Mouse (Mus musculus): ENCODE measurements around the gene Gm21985. TPM values are rescaled to one million over a fixed set of nuclear protein-coding genes. Genes with fewer than 3 reads are reported as not detected.

Gm21985 gene
- total and polyA plus RNA-seq, 3 experiments: 0.51 TPM; not detected in 2

GRCm38 (mm10) chr2:112443491-112443890, 177.4 kb downstream of the Gm21985 start:
- dilution Hi-C loops (cut with MboI; ENCODE audit: extremely low pct_ligation_motif_present, extremely low pct_unique_long_range_greater_than_20kb, low sequenced_read_pairs): no loop called here

GRCm38 (mm10) chr2:112445511-112445910, 179.4 kb downstream of the Gm21985 start:
- Histone ChIP-seq H3K4me3 (replicated peaks in 1 of 3; ENCODE audit: low read depth in 2 of 3, low read length in 2 of 3, poor library complexity in 1 of 3) (no peak overlapping the region), H3K27ac (ENCODE audit: insufficient read depth, low read depth) (no peak overlapping the region), H3K4me1 (ENCODE audit: control insufficient read depth in 1 of 2, insufficient read depth in 2 of 2) (peaks cover 3 to 11% of the 10 kb centered on the region in 2 experiments; a peak in 3 of 4 replicates), H3K9me3 (replicated peaks; ENCODE audit: low read length) (no peaks in the 10 kb centered on the region), H3K36me3 (replicated peaks in 1 of 2; ENCODE audit: control insufficient read depth in 1 of 2, insufficient read depth in 1 of 2, low read length in 1 of 2) (no peaks in the 10 kb centered on the region), H3K79me2 (replicated peaks; ENCODE audit: control insufficient read depth, extremely low read depth, insufficient read depth, poor library complexity, severe bottlenecking) (no peaks in the 10 kb centered on the region), H3K9ac (ENCODE audit: insufficient read depth, low read depth) (no peak overlapping the region), H3K4me2 (ENCODE audit: insufficient read depth, low read depth, poor library complexity, severe bottlenecking) (no peak overlapping the region), H3K27me3 (replicated peaks) (no peaks in the 10 kb centered on the region)
- dilution Hi-C loops (cut with MboI; ENCODE audit: extremely low pct_ligation_motif_present, extremely low pct_unique_long_range_greater_than_20kb, low sequenced_read_pairs) (no loop called here), in situ Hi-C loops (cut with MboI; ENCODE audit: low pct_ligation_motif_present, low pct_unique_long_range_greater_than_20kb, low sequenced_read_pairs) (no loop called here)
- TF ChIP-seq IRF4 (IDR thresholded peaks at IDR 0.05; ENCODE audit: low read depth, low read length) (no peak), GABPA (IDR thresholded peaks at IDR 0.05; ENCODE audit: insufficient replicate concordance, low read depth, low read length) (no peak), ETS1 (conservative IDR thresholded peaks at IDR 0.05; ENCODE audit: low read depth, low read length) (no peak), MYC (IDR thresholded peaks at IDR 0.05; ENCODE audit: low read depth, low read length) (no peak), ZMIZ1 (IDR thresholded peaks at IDR 0.05; ENCODE audit: low read depth, low read length) (no peak), POLR2AphosphoS2 (IDR thresholded peaks at IDR 0.05; ENCODE audit: low read depth, low read length) (no peak), NELFE (IDR thresholded peaks at IDR 0.05; ENCODE audit: low read depth, low read length) (no peak), SMC3 (IDR thresholded peaks at IDR 0.05; ENCODE audit: low read depth, low read length) (no peak), JUND (conservative IDR thresholded peaks at IDR 0.05; ENCODE audit: low read depth, low read length) (no peak), SIN3A (IDR thresholded peaks at IDR 0.05; ENCODE audit: low read length) (no peak), MAFK (IDR thresholded peaks at IDR 0.05; ENCODE audit: insufficient replicate concordance, low read length) (no peak), USF1 (IDR thresholded peaks at IDR 0.05; ENCODE audit: low read depth, low read length) (no peak), USF2 (conservative IDR thresholded peaks at IDR 0.05; ENCODE audit: low read depth, low read length) (no peak)
- DNase-seq (ENCODE audit: extremely low read depth): no peak

More at GRCm38 (mm10) chr2:112443491-112443890, 177.4 kb downstream of the Gm21985 start:
- H3K4me3 ChIP-seq (replicated peaks in 1 of 3; ENCODE audit: low read depth in 2 of 3, low read length in 2 of 3, poor library complexity in 1 of 3): no peak overlapping the region
- H3K36me3 ChIP-seq (replicated peaks in 1 of 2; ENCODE audit: control insufficient read depth in 1 of 2, insufficient read depth in 1 of 2, low read length in 1 of 2): no peaks in the 10 kb centered on the region
- no peak overlapping the region for H3K4me2 ChIP-seq (ENCODE audit: insufficient read depth, low read depth, poor library complexity, severe bottlenecking)
- in situ Hi-C loops (cut with MboI; ENCODE audit: low pct_ligation_motif_present, low pct_unique_long_range_greater_than_20kb, low sequenced_read_pairs): no loop called here
- DNase-seq (ENCODE audit: extremely low read depth): no peak
- H3K27me3 ChIP-seq (replicated peaks): no peaks in the 10 kb centered on the region
- H3K27ac ChIP-seq (ENCODE audit: insufficient read depth, low read depth): no peak overlapping the region
- no peak for TF ChIP-seq ELF1 (IDR thresholded peaks at IDR 0.05; ENCODE audit: low read depth, low read length)
- TF ChIP-seq USF1 (IDR thresholded peaks at IDR 0.05; ENCODE audit: low read depth, low read length): no peak
- TF ChIP-seq E2F4 (IDR thresholded peaks at IDR 0.05; ENCODE audit: insufficient replicate concordance, low read depth, low read length): no peak
- TF ChIP-seq ZNF384 (IDR thresholded peaks at IDR 0.05; ENCODE audit: low read depth, low read length): no peak
- no peak for TF ChIP-seq GABPA (IDR thresholded peaks at IDR 0.05; ENCODE audit: insufficient replicate concordance, low read depth, low read length)
- TF ChIP-seq NRF1 (IDR thresholded peaks at IDR 0.05; ENCODE audit: low read depth, low read length): no peak
- no peak for TF ChIP-seq MYC (IDR thresholded peaks at IDR 0.05; ENCODE audit: low read depth, low read length)
- no peak for TF ChIP-seq RCOR1 (conservative IDR thresholded peaks at IDR 0.05; ENCODE audit: low read depth, low read length)
- no peak for TF ChIP-seq JUN (IDR thresholded peaks at IDR 0.05; ENCODE audit: insufficient read depth, low read depth, low read length)
- TF ChIP-seq CHD1 (IDR thresholded peaks at IDR 0.05; ENCODE audit: low read depth, low read length): no peak
- no peak for TF ChIP-seq JUND (conservative IDR thresholded peaks at IDR 0.05; ENCODE audit: low read depth, low read length)
- no peak for TF ChIP-seq CHD2 (IDR thresholded peaks at IDR 0.05; ENCODE audit: low read length)
- TF ChIP-seq PAX5 (IDR thresholded peaks at IDR 0.05; ENCODE audit: low read length): no peak
- TF ChIP-seq CTCF (conservative IDR thresholded peaks at IDR 0.05 in 1 of 2, IDR thresholded peaks at IDR 0.05 in 1 of 2; ENCODE audit: low read depth in 2 of 2, low read length in 2 of 2): no peak
- TF ChIP-seq MXI1 (IDR thresholded peaks at IDR 0.05; ENCODE audit: low read depth, low read length): no peak
- no peak for TF ChIP-seq SMC3 (IDR thresholded peaks at IDR 0.05; ENCODE audit: low read depth, low read length)
- TF ChIP-seq MAFK (IDR thresholded peaks at IDR 0.05; ENCODE audit: insufficient replicate concordance, low read length): no peak
- TF ChIP-seq POLR2A (IDR thresholded peaks at IDR 0.05; ENCODE audit: low read depth, low read length): no peak
- no peak for TF ChIP-seq IRF4 (IDR thresholded peaks at IDR 0.05; ENCODE audit: low read depth, low read length)
- no peak overlapping the region for H3K9ac ChIP-seq (ENCODE audit: insufficient read depth, low read depth)
- H3K4me1 ChIP-seq (ENCODE audit: control insufficient read depth in 1 of 2, insufficient read depth in 2 of 2): peaks cover 3 to 5% of the 10 kb centered on the region in 2 experiments; a peak in 2 of 4 replicates
- H3K9me3 ChIP-seq (replicated peaks; ENCODE audit: low read length): no peaks in the 10 kb centered on the region
- no peaks in the 10 kb centered on the region for H3K79me2 ChIP-seq (replicated peaks; ENCODE audit: control insufficient read depth, extremely low read depth, insufficient read depth, poor library complexity, severe bottlenecking)
